In the genomic region with DNA sequence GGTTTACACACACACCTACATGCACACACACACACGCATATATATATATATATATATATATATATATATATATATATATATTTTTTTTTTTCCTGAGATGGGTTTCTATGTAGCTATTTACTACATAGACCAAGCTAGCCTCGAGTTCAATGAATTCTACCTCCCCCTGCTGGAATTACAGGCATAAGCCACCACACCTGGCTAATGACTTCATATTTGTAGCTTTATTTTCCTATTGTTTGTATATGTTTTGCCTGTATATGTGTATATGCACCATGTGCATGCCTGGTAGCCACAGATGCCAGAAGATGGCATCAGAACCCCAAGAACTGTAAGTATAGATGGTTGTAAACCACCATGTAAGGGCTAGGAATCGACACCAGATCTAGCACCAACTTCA, we compare ENCODE assay signal across 21 mouse cellular contexts.
DNase-seq lines count a peak whose midpoint lies in the region; ATAC-seq and TF ChIP-seq lines count a peak whose summit lies in the region.
"Had no signal": no experiment of that assay in that cellular context is flagged by ENCODE, and none has a peak within 500 bp of the region (broad histone marks: within the 10 kb centered on the region; RNA-seq: fewer than 3 reads in every experiment).

No protein-coding gene starts in this region.

- dilution Hi-C loops in CH12.LX (cut with MboI; ENCODE audit: extremely low pct_ligation_motif_present, extremely low pct_unique_long_range_greater_than_20kb, low sequenced_read_pairs) = no loop called here

- no peaks in the 10 kb centered on the region for H3K27me3 ChIP-seq in heart, postnatal 0 days (ENCODE audit: control insufficient read depth, insufficient read depth, low read length)
- no peaks in the 10 kb centered on the region for H3K27me3 ChIP-seq in liver, postnatal 0 days (ENCODE audit: insufficient read depth, low read length)
- no peaks in the 10 kb centered on the region for H3K27me3 ChIP-seq in liver, embryonic 12.5 days (replicated peaks)
- no peaks in the 10 kb centered on the region for H3K27me3 ChIP-seq in CH12.LX (replicated peaks)
- H3K27me3 ChIP-seq: embryonic facial prominence, embryonic 15.5 days; forebrain, embryonic 15.5 days; midbrain, embryonic 15.5 days; neural tube, embryonic 15.5 days; stomach, embryonic 15.5 days had no signal

- no peak overlapping the region for H3K4me3 ChIP-seq in heart, postnatal 0 days (ENCODE audit: low read depth, low read length)
- no peak overlapping the region for H3K4me3 ChIP-seq in liver, postnatal 0 days (ENCODE audit: low read depth, low read length)
- H3K4me3 ChIP-seq in liver, embryonic 12.5 days = no peak overlapping the region
- no peak overlapping the region for H3K4me3 ChIP-seq in CH12.LX (replicated peaks in 1 of 3; ENCODE audit: low read depth in 2 of 3, low read length in 2 of 3, poor library complexity in 1 of 3)
- H3K4me3 ChIP-seq: embryonic facial prominence, embryonic 15.5 days; forebrain, embryonic 15.5 days; midbrain, embryonic 15.5 days; neural tube, embryonic 15.5 days; stomach, embryonic 15.5 days had no signal

- no peak overlapping the region for H3K27ac ChIP-seq in heart, postnatal 0 days (ENCODE audit: low read depth)
- H3K27ac ChIP-seq in liver, postnatal 0 days (ENCODE audit: low read depth) = no peak overlapping the region
- no peak overlapping the region for H3K27ac ChIP-seq in liver, embryonic 12.5 days
- no peak overlapping the region for H3K27ac ChIP-seq in CH12.LX (ENCODE audit: insufficient read depth, low read depth)
- H3K27ac ChIP-seq: embryonic facial prominence, embryonic 15.5 days; forebrain, embryonic 15.5 days; liver, embryonic 14.5 days; midbrain, embryonic 15.5 days; neural tube, embryonic 15.5 days; stomach, embryonic 15.5 days had no signal

- in situ Hi-C loops in CH12.LX (cut with MboI; ENCODE audit: low pct_ligation_motif_present, low pct_unique_long_range_greater_than_20kb, low sequenced_read_pairs) = no loop called here

- H3K9ac ChIP-seq in heart, postnatal 0 days (replicated peaks; ENCODE audit: low read depth, low read length) = no peak overlapping the region
- H3K9ac ChIP-seq in liver, postnatal 0 days (replicated peaks) = no peak overlapping the region
- no peak overlapping the region for H3K9ac ChIP-seq in liver, embryonic 12.5 days
- H3K9ac ChIP-seq in CH12.LX (ENCODE audit: insufficient read depth, low read depth) = no peak overlapping the region
- H3K9ac ChIP-seq: embryonic facial prominence, embryonic 15.5 days; forebrain, embryonic 15.5 days; liver, embryonic 14.5 days; midbrain, embryonic 15.5 days; neural tube, embryonic 15.5 days; stomach, embryonic 15.5 days had no signal

- TF ChIP-seq CTCF in heart, postnatal 0 days (IDR thresholded peaks at IDR 0.05; ENCODE audit: low read depth) = peak; percentile 42
- 0 out of 2 replicates have a peak, but pooled peaks have one; percentile 12 for TF ChIP-seq CTCF in liver, postnatal 0 days (IDR thresholded peaks at IDR 0.05; ENCODE audit: low read depth)
- peak in 1 of 2 experiments; percentile 49; a peak in 2 of 4 replicates for TF ChIP-seq CTCF in CH12.LX (conservative IDR thresholded peaks at IDR 0.05 in 1 of 2, IDR thresholded peaks at IDR 0.05 in 1 of 2; ENCODE audit: low read depth in 2 of 2, low read length in 2 of 2)

- no peak for TF ChIP-seq POLR2A in CH12.LX (IDR thresholded peaks at IDR 0.05; ENCODE audit: low read depth, low read length)

- H3K4me1 ChIP-seq in heart, postnatal 0 days (ENCODE audit: control insufficient read depth, insufficient read depth) = no peaks in the 10 kb centered on the region
- H3K4me1 ChIP-seq in liver, postnatal 0 days (ENCODE audit: insufficient read depth) = no peaks in the 10 kb centered on the region
- no peaks in the 10 kb centered on the region for H3K4me1 ChIP-seq in liver, embryonic 12.5 days
- H3K4me1 ChIP-seq in CH12.LX (ENCODE audit: control insufficient read depth in 1 of 2, insufficient read depth in 2 of 2) = peaks cover 0 to 4% of the 10 kb centered on the region in 2 experiments; a peak in 1 of 4 replicates
- H3K4me1 ChIP-seq: forebrain, embryonic 15.5 days; midbrain, embryonic 15.5 days; neural tube, embryonic 15.5 days; stomach, embryonic 15.5 days had no signal

- no peak for DNase-seq in heart, postnatal 0 days (ENCODE audit: low spot score)
- no peak for DNase-seq in heart, adult 8-10 months (ENCODE audit: low spot score)
- no peak for DNase-seq in liver, postnatal 0 days
- DNase-seq in CH12.LX (ENCODE audit: extremely low read depth) = no peak
- peak; percentile 1 for DNase-seq in induced T-regulatory cell, adult 2 months (ENCODE audit: low read depth)
- no peak for DNase-seq in cerebellum, postnatal 14 days
- DNase-seq: adrenal gland, postnatal 25 days; cerebellum, adult 8-10 months; gastrocnemius, postnatal 36 days; kidney, adult 2 months; kidney, postnatal 14 days; lung, postnatal 10 days; thymus, adult 18-20 months; thymus, postnatal 36 days had no signal

- 70% methylated on average over 3 of the region's 3 CpGs for WGBS in heart, postnatal 0 days
- 63% methylated on average over 3 of the region's 3 CpGs for WGBS in liver, postnatal 0 days (ENCODE audit: insufficient replicate concordance)
- WGBS in liver, embryonic 12.5 days (ENCODE audit: insufficient replicate concordance) = 54% methylated on average over 3 of the region's 3 CpGs

- no peak for ATAC-seq in heart, postnatal 0 days (ENCODE audit: insufficient read depth, low read depth)
- no peak for ATAC-seq in liver, postnatal 0 days
- ATAC-seq in liver, embryonic 12.5 days = no peak
- ATAC-seq: forebrain, embryonic 15.5 days; midbrain, embryonic 15.5 days had no signal

- TF ChIP-seq RAD21 in CH12.LX (IDR thresholded peaks at IDR 0.05; ENCODE audit: low read depth, low read length) = peak; percentile 30

- H3K4me2 ChIP-seq in heart, postnatal 0 days (ENCODE audit: low read depth, low read length) = no peak overlapping the region
- no peak overlapping the region for H3K4me2 ChIP-seq in liver, postnatal 0 days (ENCODE audit: low read depth, low read length)
- H3K4me2 ChIP-seq in liver, embryonic 12.5 days = no peak overlapping the region
- no peak overlapping the region for H3K4me2 ChIP-seq in CH12.LX (ENCODE audit: insufficient read depth, low read depth, poor library complexity, severe bottlenecking)
- H3K4me2 ChIP-seq: embryonic facial prominence, embryonic 15.5 days; forebrain, embryonic 15.5 days; midbrain, embryonic 15.5 days; neural tube, embryonic 15.5 days; stomach, embryonic 15.5 days had no signal

- H3K79me2 ChIP-seq in CH12.LX (replicated peaks; ENCODE audit: control insufficient read depth, extremely low read depth, insufficient read depth, poor library complexity, severe bottlenecking) = no peaks in the 10 kb centered on the region

- TF ChIP-seq EP300 in heart, postnatal 0 days (IDR thresholded peaks at IDR 0.05; ENCODE audit: low read depth) = no peak
- no peak for TF ChIP-seq EP300 in liver, postnatal 0 days (IDR thresholded peaks at IDR 0.05; ENCODE audit: low read depth)
- TF ChIP-seq EP300 in CH12.LX (IDR thresholded peaks at IDR 0.05; ENCODE audit: low read length) = no peak

- no peaks in the 10 kb centered on the region for H3K9me3 ChIP-seq in heart, postnatal 0 days (replicated peaks; ENCODE audit: control insufficient read depth, low read length)
- no peaks in the 10 kb centered on the region for H3K9me3 ChIP-seq in liver, postnatal 0 days (ENCODE audit: low read length)
- H3K9me3 ChIP-seq in liver, embryonic 12.5 days (replicated peaks) = no peaks in the 10 kb centered on the region
- no peaks in the 10 kb centered on the region for H3K9me3 ChIP-seq in CH12.LX (replicated peaks; ENCODE audit: low read length)
- H3K9me3 ChIP-seq: embryonic facial prominence, embryonic 15.5 days; forebrain, embryonic 15.5 days; midbrain, embryonic 15.5 days; neural tube, embryonic 15.5 days; stomach, embryonic 15.5 days had no signal

- no peaks in the 10 kb centered on the region for H3K36me3 ChIP-seq in heart, postnatal 0 days (replicated peaks; ENCODE audit: control insufficient read depth, insufficient read depth, low read length)
- H3K36me3 ChIP-seq in liver, postnatal 0 days (replicated peaks; ENCODE audit: insufficient read depth, low read length) = no peaks in the 10 kb centered on the region
- no peaks in the 10 kb centered on the region for H3K36me3 ChIP-seq in liver, embryonic 12.5 days
- no peaks in the 10 kb centered on the region for H3K36me3 ChIP-seq in CH12.LX (replicated peaks in 1 of 2; ENCODE audit: control insufficient read depth in 1 of 2, insufficient read depth in 1 of 2, low read length in 1 of 2)
- H3K36me3 ChIP-seq: embryonic facial prominence, embryonic 15.5 days; forebrain, embryonic 15.5 days; midbrain, embryonic 15.5 days; neural tube, embryonic 15.5 days; stomach, embryonic 15.5 days had no signal

TF ChIP-seq in CH12.LX, 34 proteins besides CTCF, POLR2A, EP300 and RAD21:
- TF ChIP-seq ZNF384 (IDR thresholded peaks at IDR 0.05; ENCODE audit: low read depth, low read length) (peak; percentile 40; the same call in 1 of the 2 replicates), ETS1 (conservative IDR thresholded peaks at IDR 0.05; ENCODE audit: low read depth, low read length) (no peak), SMC3 (IDR thresholded peaks at IDR 0.05; ENCODE audit: low read depth, low read length) (peak; percentile 48)
TF ChIP-seq in CH12.LX: peak in this region for 2.
